Mouse (Mus musculus) bone marrow, adult 2 months (tissue): Measurements from ENCODE around the gene Tmprss12.

Experiments
- CTCF ChIP-seq: fragments of 200-500 bp; IDR thresholded peaks from 2 replicates; pipeline ENCODE4 v1.5.1; 2011; ENCODE audit warnings: low read length, control low read depth; ENCODE audit not compliant: control insufficient read depth, insufficient read depth
- POLR2A ChIP-seq: fragments of 200-500 bp; IDR thresholded peaks from 2 replicates; pipeline ENCODE4 v1.6.1; 2011; ENCODE audit warnings: low read depth, mild to moderate bottlenecking, control low read depth, low read length, borderline replicate concordance; ENCODE audit not compliant: control insufficient read depth

GRCm38 (mm10) chr15:100271411-100271810 lies 9.2 kb upstream of the Tmprss12 start:
- TF ChIP-seq POLR2A = no peak
- no peak for TF ChIP-seq CTCF
